Mouse (Mus musculus) Patski (cell line): ENCODE data around the gene Masp2. TPM values are rescaled to one million over a fixed set of nuclear protein-coding genes. Genes with fewer than 3 reads are reported as not detected.
A peak's percentile ranks its signal among the peaks of the same experiment; 100 is the strongest.

ENCODE experiments used
- ATAC-seq: fragments of 100-300 bp; one replicate; pipeline ENCODE4 v1.8.0; 2021
- CTCF ChIA-PET: fragments of 350-600 bp; sonication (Branson Sonifier 250); formaldehyde crosslinking; loops from one replicate; lab custom pipeline; 2022; ENCODE audit warnings: inconsistent platforms; lab: Charles Lee
- POLR2A ChIA-PET: fragments of 350-600 bp; sonication (Branson Sonifier 250); formaldehyde crosslinking; loops from one replicate; lab custom pipeline; 2022; ENCODE audit warnings: antibody characterized with exemption, inconsistent platforms; lab: Charles Lee
- DNase-seq: peaks from one replicate; pipeline ENCODE4 v3.0.0-alpha.2; 2011; ENCODE audit warnings: low read depth, low spot score
- H3K27me3 ChIP-seq: fragments of 371-371 bp; one replicate; pipeline ENCODE4 v1.5.1; 2021
- CTCF ChIP-seq: fragments of 100-300 bp; IDR thresholded peaks from one replicate; pipeline ENCODE4 v1.5.1; 2021
- in situ Hi-C: fragments of 300-500 bp; cut with MboI; formaldehyde crosslinking; loops from 3 replicates; pipeline ENCODE4 v1.11.1; 2018; ENCODE audit warnings: low pct_unique_long_range_greater_than_20kb, mixed read lengths
- polyA plus RNA-seq: library from polyadenylated mRNA; unstranded; gene quantifications from one replicate; pipeline ENCODE4 v1.2.3, GENCODE M21; 2021

Masp2 gene
- polyA plus RNA-seq, 1 experiment from 2014 or later: 0.10 TPM

DNA sequence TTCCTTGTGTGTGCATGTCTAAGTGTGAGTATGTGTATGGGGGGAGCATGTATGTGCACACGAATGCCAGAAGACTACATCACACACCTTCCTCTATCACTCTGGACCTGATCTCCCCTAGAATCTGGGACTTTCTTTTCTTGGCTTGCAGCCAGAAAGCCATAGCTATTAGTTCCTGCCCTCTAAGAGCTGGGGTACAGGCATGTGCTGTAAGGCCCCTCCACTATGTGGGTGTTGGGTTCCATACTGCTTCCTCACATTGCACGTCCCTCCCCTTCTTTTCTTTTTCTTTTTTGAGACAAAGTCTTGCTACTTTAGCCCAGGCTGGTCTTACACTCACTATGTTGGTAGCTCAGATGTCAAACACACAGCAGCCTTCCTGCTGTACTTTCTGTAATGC is 33.0 kb downstream of the Masp2 start:
- no peak for TF ChIP-seq CTCF
- H3K27me3 ChIP-seq: no peaks in the 10 kb centered on the region
- ATAC-seq (no peak), DNase-seq (no peak)
- in situ Hi-C loops: no loop called here
- ChIA-PET POLR2A (no interaction called here), CTCF (no interaction called here)

DNA sequence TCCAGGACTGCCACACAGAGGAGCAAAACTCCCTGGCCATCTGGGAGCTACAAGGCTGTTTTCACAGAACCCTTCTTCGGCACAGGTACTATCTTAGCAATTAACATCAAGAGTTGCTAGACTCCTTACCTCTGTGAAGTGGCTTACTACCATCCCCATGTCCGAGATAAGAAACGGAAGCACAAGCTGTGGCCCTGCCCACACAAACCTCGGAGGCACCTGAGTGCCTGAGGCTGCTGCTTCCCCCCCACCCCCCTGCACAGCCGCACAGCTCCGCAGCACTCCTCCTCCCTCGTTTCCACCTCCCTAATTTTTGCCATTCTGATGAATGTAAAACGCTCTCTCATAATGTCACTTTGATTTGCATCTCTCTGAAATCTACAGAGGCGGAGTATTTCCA is 35.9 kb downstream of the Masp2 start:
- in situ Hi-C loops: no loop called here
- no peaks in the 10 kb centered on the region for H3K27me3 ChIP-seq
- POLR2A ChIA-PET: no interaction called here
- TF ChIP-seq CTCF: no peak
- CTCF ChIA-PET: no interaction called here
- no peak for DNase-seq
- ATAC-seq: no peak

DNA sequence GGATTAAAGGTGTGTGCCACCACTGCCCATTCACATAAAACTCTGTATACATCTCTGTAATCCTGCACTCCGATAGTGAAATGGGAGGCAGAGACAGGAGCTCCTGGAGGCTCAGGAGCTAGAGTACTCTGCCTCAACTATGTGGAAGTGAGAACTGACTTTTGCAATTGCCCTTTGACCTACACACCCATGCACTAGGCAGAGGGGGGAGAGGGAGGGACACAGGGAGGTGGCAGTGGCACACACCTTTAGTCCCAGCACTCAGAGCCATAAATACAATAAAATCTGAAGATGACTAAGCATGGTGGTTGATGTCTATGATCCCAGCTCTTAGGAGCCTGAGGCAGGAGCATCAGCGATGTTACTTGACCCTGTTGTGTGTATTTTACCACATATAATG is 37.1 kb downstream of the Masp2 start:
- DNase-seq (no peak), ATAC-seq (no peak)
- no peak for TF ChIP-seq CTCF
- ChIA-PET CTCF (no interaction called here), POLR2A (no interaction called here)
- in situ Hi-C loops: no loop called here
- no peaks in the 10 kb centered on the region for H3K27me3 ChIP-seq

DNA sequence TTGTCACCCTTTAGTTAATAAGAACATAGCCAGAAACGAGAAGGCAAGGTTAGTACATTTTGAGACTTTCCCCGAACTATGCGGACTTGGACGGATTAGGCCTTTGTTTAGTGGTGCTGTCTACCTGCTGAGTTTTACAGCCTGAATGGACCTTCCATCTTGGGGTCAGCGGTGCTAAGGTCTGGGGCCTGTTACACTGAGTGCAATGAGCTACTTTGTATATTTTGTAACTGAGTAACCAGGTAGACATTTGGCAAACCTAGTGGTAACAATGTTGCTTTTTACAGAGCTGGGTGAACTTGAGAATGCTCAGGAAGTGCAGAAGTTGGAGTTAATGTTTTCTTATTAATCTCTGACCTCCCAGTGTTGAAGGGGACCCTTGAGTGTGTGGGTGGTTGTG is 38.8 kb downstream of the Masp2 start:
- no peaks in the 10 kb centered on the region for H3K27me3 ChIP-seq
- TF ChIP-seq CTCF: no peak
- ATAC-seq (no peak), DNase-seq (no peak)
- ChIA-PET CTCF (no interaction called here), POLR2A (no interaction called here)
- in situ Hi-C loops: no loop called here

DNA sequence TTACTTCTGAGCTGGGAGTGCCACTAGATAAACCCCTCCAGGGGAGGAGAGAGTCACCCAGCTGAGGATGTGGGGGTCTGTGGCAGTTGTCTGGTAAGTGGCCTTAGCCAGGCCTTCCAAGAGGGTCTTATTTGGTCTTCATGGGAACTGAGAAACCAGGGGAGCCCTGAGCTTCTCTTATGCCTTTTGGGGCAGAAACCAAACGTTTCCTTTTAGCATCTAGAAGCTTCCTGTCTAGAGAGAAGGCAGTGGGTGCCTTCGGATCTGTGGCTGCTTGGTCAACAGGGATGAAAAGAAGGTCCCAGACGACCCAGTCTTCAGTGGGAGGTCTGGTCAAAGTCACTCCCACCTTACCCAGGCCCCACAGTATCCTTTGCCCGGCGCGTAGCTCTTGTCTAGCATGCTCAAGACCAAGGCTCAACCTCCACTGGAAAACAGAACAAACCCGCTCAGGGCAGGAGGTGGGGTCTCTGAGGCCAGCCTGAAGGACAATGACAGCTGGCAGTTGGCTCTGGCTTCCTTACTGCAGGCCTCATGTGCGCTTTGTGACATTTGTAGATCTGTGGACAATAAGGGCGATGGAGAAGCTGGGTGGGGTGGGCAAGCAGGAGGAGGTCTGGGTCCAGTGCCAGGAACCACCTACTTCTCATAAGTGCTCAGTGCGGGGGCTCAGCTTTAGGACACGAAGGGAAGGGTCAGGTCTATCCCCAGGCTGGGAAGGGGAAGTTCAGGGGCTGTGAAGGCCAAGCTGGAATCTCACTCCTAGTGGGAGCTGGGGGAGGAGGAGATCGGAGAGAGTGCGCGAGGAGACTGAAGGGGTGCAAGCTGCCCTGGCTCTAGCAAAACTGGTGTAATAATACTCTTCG is 41.2 kb downstream of the Masp2 start, which contains the start of gene Gm572:
TSS of gene Gm572 (plus strand) at position 27 of the 866 bp plus-strand sequence.
- H3K27me3 ChIP-seq: no peaks in the 10 kb centered on the region
- in situ Hi-C loops: no loop called here
- ChIA-PET POLR2A (no interaction called here), CTCF (interaction anchor here (0.9 to 1.5 kb wide), 4 partner anchors 11 to 19 kb away, joined by 3 to 4 read pairs (median 3); no protein-coding TSS in a partner anchor)
- ATAC-seq (no peak), DNase-seq (no peak)
- TF ChIP-seq CTCF: no peak

DNA sequence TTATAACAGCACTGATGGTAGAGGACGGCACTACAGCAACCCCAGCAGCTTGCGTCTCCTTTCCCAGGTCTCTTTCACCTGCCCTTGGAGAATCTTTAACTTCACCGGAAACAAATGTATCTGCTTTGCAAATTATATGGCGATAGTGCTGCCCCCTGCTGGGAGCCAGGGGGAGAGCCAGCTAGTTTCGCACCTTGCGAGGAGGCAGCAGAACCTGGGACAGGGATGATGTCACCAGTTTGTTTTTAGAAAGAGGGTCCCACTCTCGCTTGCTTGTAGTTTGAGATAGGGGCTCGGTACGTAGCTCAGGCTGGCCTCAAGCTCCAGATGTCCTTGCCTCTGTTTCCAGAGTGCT is 41.8 kb downstream of the Masp2 start:
- POLR2A ChIA-PET: no interaction called here
- CTCF ChIA-PET: interaction anchor here (0.9 to 1.5 kb wide), 4 partner anchors 11 to 20 kb away, joined by 3 to 4 read pairs (median 3); no protein-coding TSS in a partner anchor
- in situ Hi-C loops: no loop called here
- no peak for DNase-seq
- ATAC-seq: no peak
- peak; percentile 55 for TF ChIP-seq CTCF
- H3K27me3 ChIP-seq: no peaks in the 10 kb centered on the region

- ChIA-PET CTCF (interaction anchor here (1.0 to 1.3 kb wide), 2 partner anchors 13 to 20 kb away, joined by 3 read pairs; no protein-coding TSS in a partner anchor), POLR2A (no interaction called here)
- in situ Hi-C loops: no loop called here
- TF ChIP-seq CTCF: no peak
- H3K27me3 ChIP-seq: no peaks in the 10 kb centered on the region
- no peak for DNase-seq
- no peak for ATAC-seq
Measured at GRCm38 (mm10) chr4:148644926-148645325, 42.6 kb downstream of the Masp2 start.

- no peaks in the 10 kb centered on the region for H3K27me3 ChIP-seq
- in situ Hi-C loops: no loop called here
- ChIA-PET POLR2A (no interaction called here), CTCF (no interaction called here)
- ATAC-seq: peak; percentile 54
- no peak for DNase-seq
- no peak for TF ChIP-seq CTCF
Measured at GRCm38 (mm10) chr4:148646616-148647015, 44.3 kb downstream of the Masp2 start.

DNA sequence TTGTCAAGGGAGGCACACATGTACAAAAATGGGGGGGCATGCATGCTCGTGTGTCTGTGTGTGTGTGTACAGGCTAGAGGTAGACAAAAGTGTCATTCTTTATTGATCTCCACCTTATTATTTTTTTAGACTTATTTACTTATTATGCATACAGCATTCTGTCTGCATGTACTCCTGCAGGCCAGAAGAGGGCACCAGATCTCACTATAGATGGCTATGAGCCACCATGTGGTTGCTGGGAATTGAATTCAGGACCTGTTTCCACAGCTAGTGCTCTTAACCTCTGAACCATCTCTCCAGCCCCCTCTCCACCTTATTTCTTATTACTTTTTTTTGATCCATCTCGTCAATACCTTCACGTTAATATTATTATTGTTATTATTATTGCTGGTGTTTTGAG is 47.0 kb downstream of the Masp2 start:
- in situ Hi-C loops: no loop called here
- DNase-seq (no peak), ATAC-seq (no peak)
- peak; percentile 60 for TF ChIP-seq CTCF
- POLR2A ChIA-PET: no interaction called here
- H3K27me3 ChIP-seq: no peaks in the 10 kb centered on the region
- CTCF ChIA-PET: no interaction called here

DNA sequence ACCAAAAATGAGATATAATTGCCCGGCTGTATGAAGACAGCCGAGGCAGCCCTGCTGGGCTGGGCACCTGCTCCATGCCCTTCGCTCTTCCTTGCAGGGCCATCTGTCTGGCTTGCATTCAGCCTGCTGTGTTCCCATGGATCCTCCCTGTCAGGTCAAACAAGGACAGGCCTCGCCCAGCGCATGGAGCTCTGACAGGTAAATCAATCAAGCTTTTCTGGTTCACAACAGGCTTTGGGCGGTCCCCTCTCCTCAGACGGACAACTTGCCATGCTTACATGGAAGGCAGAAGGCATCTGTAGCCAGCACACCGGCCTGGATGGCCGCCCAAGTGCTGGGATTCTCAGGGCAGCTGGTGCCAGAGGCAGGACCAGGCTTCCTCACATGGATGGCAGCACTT is 48.7 kb downstream of the Masp2 start:
- CTCF ChIA-PET: no interaction called here
- no peak for ATAC-seq
- no peak for DNase-seq
- no peak for TF ChIP-seq CTCF
- in situ Hi-C loops: no loop called here
- H3K27me3 ChIP-seq: no peaks in the 10 kb centered on the region
- POLR2A ChIA-PET: no interaction called here

DNA sequence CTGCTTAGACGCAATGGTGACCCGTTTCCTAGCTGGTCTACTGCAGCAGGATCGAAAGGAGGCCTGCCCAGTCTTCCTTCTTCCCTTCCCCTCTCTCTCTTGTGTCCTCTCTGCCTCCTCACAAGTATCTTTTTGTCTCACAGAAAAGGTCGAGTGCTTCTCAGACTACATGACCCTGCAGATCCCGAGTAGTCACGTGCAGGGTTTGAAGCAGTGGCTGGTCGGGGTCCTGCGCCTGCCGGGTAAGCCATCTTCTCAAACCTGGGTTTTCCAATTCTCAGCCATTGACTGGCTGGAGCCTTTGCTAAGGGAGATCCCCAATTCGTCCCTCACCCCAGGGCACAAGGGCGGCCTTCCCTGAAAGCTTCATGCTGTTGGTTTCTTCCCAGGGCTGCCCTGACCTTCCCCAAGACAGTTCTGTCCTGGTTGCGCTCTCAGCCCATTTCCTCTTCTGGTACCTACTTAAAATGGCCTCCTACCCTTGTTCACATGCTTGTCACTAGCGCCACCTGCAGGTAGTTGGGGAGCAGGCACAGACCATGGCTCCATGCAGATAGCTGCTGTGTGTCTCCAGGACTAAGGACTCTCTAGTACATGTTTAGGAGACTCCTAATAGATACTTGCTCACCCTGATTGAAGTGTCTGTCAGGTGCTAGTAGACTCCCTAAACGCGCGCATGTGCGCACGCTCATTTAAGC is 52.5 kb downstream of the Masp2 start:
- no peak for DNase-seq
- peak; percentile 56 for TF ChIP-seq CTCF
- in situ Hi-C loops: no loop called here
- ChIA-PET POLR2A (no interaction called here), CTCF (interaction anchor here (0.7 kb wide), 1 partner anchor 11 kb away, joined by 3 read pairs; no protein-coding TSS in a partner anchor)
- no peak for ATAC-seq
- H3K27me3 ChIP-seq: no peaks in the 10 kb centered on the region
